Mouse (Mus musculus) heart, postnatal 0 days (tissue): ENCODE measurements around the gene Fam227a. TPM values are rescaled to one million over a fixed set of nuclear protein-coding genes. Genes with fewer than 3 reads are reported as not detected.

ENCODE experiments used
- ATAC-seq: fragments of 200-750 bp; cut with Nextera tagmentation; 2 replicates; pipeline ENCODE4 v1.8.0; 2017; ENCODE audit warnings: low read depth, moderate number of reproducible peaks, moderate library complexity; ENCODE audit not compliant: insufficient read depth
- DNase-seq: peaks from one replicate; pipeline ENCODE4 v3.0.0-alpha.2; 2016; ENCODE audit warnings: low spot score
- H3K27ac ChIP-seq: fragments of 300-500 bp; sonication (generic); 2 replicates; pipeline ENCODE4 v1.5.1; 2014; ENCODE audit warnings: low read depth, mild to moderate bottlenecking
- H3K27me3 ChIP-seq: fragments of 300-500 bp; sonication (generic); 2 replicates; pipeline ENCODE4 v1.6.1; 2014; ENCODE audit warnings: low read length, mixed read lengths; ENCODE audit not compliant: control insufficient read depth, insufficient read depth
- H3K36me3 ChIP-seq: fragments of 300-500 bp; sonication (generic); replicated peaks from 2 replicates; pipeline ENCODE4 v1.6.1; 2014; ENCODE audit warnings: low read length, mixed read lengths; ENCODE audit not compliant: control insufficient read depth, insufficient read depth
- H3K4me1 ChIP-seq: fragments of 300-500 bp; sonication (generic); 2 replicates; pipeline ENCODE4 v1.6.1; 2014; ENCODE audit warnings: antibody characterized with exemption; ENCODE audit not compliant: control insufficient read depth, insufficient read depth
- H3K4me2 ChIP-seq: fragments of 300-500 bp; sonication (generic); 2 replicates; pipeline ENCODE4 v1.6.1; 2014; ENCODE audit warnings: low read depth, mild to moderate bottlenecking, low read length, moderate library complexity
- H3K4me3 ChIP-seq: fragments of 300-500 bp; sonication (generic); 2 replicates; pipeline ENCODE4 v1.5.1; 2014; ENCODE audit warnings: low read depth, low read length
- H3K9ac ChIP-seq: fragments of 300-500 bp; sonication (generic); replicated peaks from 2 replicates; pipeline ENCODE4 v1.6.1; 2014; ENCODE audit warnings: low read depth, low read length, mixed read lengths
- H3K9me3 ChIP-seq: fragments of 300-500 bp; sonication (generic); replicated peaks from 2 replicates; pipeline ENCODE4 v1.6.1; 2016; ENCODE audit warnings: low read length; ENCODE audit not compliant: control insufficient read depth
- CTCF ChIP-seq: IDR thresholded peaks from 2 replicates; pipeline ENCODE4 v1.5.1; 2016; ENCODE audit warnings: antibody characterized with exemption, control low read depth, low read depth
- EP300 ChIP-seq: IDR thresholded peaks from 2 replicates; pipeline ENCODE4 v1.6.1; 2016; ENCODE audit warnings: antibody characterized with exemption, low read depth
- WGBS: fragments of 180-500 bp; shearing (Covaris S2); extraction: QIAGEN DNeasy Blood & Tissue Kit; methylation state at CpG from one replicate; pipeline ENCODE4 v1.1.7; 2014; 5-methylcytosine and 5-hydroxymethylcytosine counted together
- polyA plus RNA-seq: library from polyadenylated mRNA; unstranded; fragments of >200 nt; fragmentation: Nextera tagmentation; extraction: Ambion mirVana; gene quantifications from 2 replicates; pipeline ENCODE4 v1.2.1, GENCODE M21; 2015
- total RNA-seq: library from RNA; depleted of rRNA; stranded (reverse); fragments of >200 nt; gene quantifications from 2 replicates; pipeline ENCODE4 v1.2.3, GENCODE M21; 2014; ENCODE audit warnings: low replicate concordance

The Fam227a gene
- total and polyA plus RNA-seq, 2 experiments from 2014 or later, result 0.31 to 1.7 TPM

GRCm38 (mm10) chr15:79686046-79686869, 27.5 kb upstream of the Fam227a start:
- Histone ChIP-seq H3K27me3 (no peaks in the 10 kb centered on the region), H3K36me3 (no peaks in the 10 kb centered on the region), H3K4me3 (peak overlapping the region; percentile 88), H3K27ac (peak overlapping the region; percentile 98), H3K9ac (peak overlapping the region; percentile 94), H3K4me2 (peak overlapping the region; percentile 84), H3K4me1 (peaks cover 59% of the 10 kb centered on the region), H3K9me3 (no peaks in the 10 kb centered on the region)
- no peak for TF ChIP-seq EP300
- TF ChIP-seq CTCF, result no peak
- no peak for DNase-seq
- WGBS, result 3% methylated on average over 15 of the region's 15 CpGs
- no peak for ATAC-seq

- Histone ChIP-seq H3K4me3 (peak overlapping the region; percentile 88), H3K4me2 (peak overlapping the region; percentile 84), H3K9me3 (no peaks in the 10 kb centered on the region), H3K27ac (peak overlapping the region; percentile 98), H3K9ac (peak overlapping the region; percentile 94), H3K4me1 (peaks cover 62% of the 10 kb centered on the region), H3K27me3 (no peaks in the 10 kb centered on the region), H3K36me3 (no peaks in the 10 kb centered on the region)
- WGBS, result 14% methylated on average over 6 of the region's 6 CpGs
- DNase-seq (no peak), ATAC-seq (no peak)
- TF ChIP-seq EP300 (no peak), CTCF (no peak)
Measured at GRCm38 (mm10) chr15:79685141-79685641, 26.4 kb upstream of the Fam227a start.

DNA sequence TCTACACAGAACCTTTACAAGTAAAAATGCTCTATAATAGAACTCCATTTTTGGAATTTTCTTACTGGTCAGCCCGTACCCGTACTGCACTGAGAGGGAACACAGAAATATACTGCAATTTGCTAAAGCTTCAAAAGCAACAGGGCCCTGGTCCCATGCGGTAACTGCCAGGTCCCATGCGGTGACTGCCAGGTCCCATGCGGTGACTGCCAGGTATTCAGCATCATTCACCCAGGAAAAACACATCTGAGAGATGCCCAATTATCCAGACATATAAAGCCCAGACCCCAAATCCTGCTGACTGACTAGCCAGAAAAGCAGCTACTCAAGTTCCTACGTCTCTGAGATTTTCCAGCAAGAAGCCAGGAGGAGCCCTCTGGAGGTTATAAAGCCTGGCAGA, 25.9 kb upstream of the Fam227a start:
- ATAC-seq (no peak), DNase-seq (no peak)
- no peaks in the 10 kb centered on the region for H3K27me3 ChIP-seq
- H3K9ac ChIP-seq, result peak overlapping the region; percentile 94
- no peaks in the 10 kb centered on the region for H3K36me3 ChIP-seq
- 49% methylated on average over 6 of the region's 6 CpGs for WGBS
- no peaks in the 10 kb centered on the region for H3K9me3 ChIP-seq
- peak overlapping the region; percentile 88 for H3K4me3 ChIP-seq
- TF ChIP-seq EP300, result no peak
- no peak for TF ChIP-seq CTCF
- peak overlapping the region; percentile 98 for H3K27ac ChIP-seq
- H3K4me2 ChIP-seq, result peak overlapping the region; percentile 84
- peaks cover 58% of the 10 kb centered on the region for H3K4me1 ChIP-seq

- Histone ChIP-seq H3K36me3 (no peaks in the 10 kb centered on the region), H3K9ac (peak overlapping the region; percentile 94; the same call in 1 of the 2 replicates), H3K4me2 (peak overlapping the region; percentile 84), H3K4me3 (peak overlapping the region; percentile 88), H3K27me3 (no peaks in the 10 kb centered on the region), H3K9me3 (no peaks in the 10 kb centered on the region), H3K27ac (peak overlapping the region; percentile 98), H3K4me1 (peaks cover 56% of the 10 kb centered on the region)
- TF ChIP-seq CTCF (no peak), EP300 (no peak)
- DNase-seq (no peak), ATAC-seq (no peak)
- 24% methylated on average over 19 of the region's 19 CpGs for WGBS
Measured at GRCm38 (mm10) chr15:79683707-79684465, 25.1 kb upstream of the Fam227a start.

GRCm38 (mm10) chr15:79683146-79683545, 24.4 kb upstream of the Fam227a start:
- H3K27ac ChIP-seq, result peak overlapping the region; percentile 98
- 51% methylated on average over 6 of the region's 6 CpGs for WGBS
- no peaks in the 10 kb centered on the region for H3K9me3 ChIP-seq
- DNase-seq, result no peak
- 0 out of 2 replicates have a peak overlapping the region, but pooled peaks have one; percentile 22 for H3K9ac ChIP-seq
- TF ChIP-seq EP300 (no peak), CTCF (no peak)
- peak overlapping the region; percentile 19 for H3K4me3 ChIP-seq
- peak overlapping the region; percentile 84 for H3K4me2 ChIP-seq
- no peak for ATAC-seq
- no peaks in the 10 kb centered on the region for H3K36me3 ChIP-seq
- H3K4me1 ChIP-seq, result peaks cover 51% of the 10 kb centered on the region
- H3K27me3 ChIP-seq, result no peaks in the 10 kb centered on the region
